Mouse (Mus musculus) kidney, postnatal 4 days (tissue): Measurements from ENCODE around the gene Snrpc.
A peak's percentile ranks its signal among the peaks of the same experiment; 100 is the strongest.
"Not testable (repeated sequence)": the region's sequence is repeated elsewhere in the genome, so short reads cannot be mapped to it uniquely, and the experiment has no call there.

Experiments
- DNase-seq, 2 experiments: peaks; one replicate each; pipeline ENCODE4 v3.0.0; 2021; ENCODE audit warnings: mixed read lengths in 2 of 2

Snrpc gene

DNA sequence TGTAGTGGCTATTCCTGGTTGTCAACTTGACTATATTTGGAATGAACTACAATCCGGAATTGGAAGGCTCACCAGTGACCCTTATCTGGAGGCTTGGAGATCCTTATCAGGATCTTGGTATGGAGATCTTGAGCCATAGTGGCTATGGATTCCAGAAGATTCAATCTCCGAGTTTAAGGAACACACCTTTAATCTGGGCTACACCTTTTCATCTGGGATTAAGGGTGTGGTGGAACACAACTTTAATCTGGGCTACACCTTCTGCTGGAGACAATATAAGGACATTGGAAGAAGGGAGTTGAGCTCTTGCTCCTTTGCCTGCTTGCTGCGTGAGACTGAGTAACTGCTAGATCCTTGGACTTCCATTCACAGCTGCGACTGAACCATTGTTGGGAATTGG lies at the start of gene Snrpc:
Snrpc (plus strand) TSS at position 301 of the 400 bp plus-strand sequence.
- not testable (repeated sequence) for DNase-seq

DNA sequence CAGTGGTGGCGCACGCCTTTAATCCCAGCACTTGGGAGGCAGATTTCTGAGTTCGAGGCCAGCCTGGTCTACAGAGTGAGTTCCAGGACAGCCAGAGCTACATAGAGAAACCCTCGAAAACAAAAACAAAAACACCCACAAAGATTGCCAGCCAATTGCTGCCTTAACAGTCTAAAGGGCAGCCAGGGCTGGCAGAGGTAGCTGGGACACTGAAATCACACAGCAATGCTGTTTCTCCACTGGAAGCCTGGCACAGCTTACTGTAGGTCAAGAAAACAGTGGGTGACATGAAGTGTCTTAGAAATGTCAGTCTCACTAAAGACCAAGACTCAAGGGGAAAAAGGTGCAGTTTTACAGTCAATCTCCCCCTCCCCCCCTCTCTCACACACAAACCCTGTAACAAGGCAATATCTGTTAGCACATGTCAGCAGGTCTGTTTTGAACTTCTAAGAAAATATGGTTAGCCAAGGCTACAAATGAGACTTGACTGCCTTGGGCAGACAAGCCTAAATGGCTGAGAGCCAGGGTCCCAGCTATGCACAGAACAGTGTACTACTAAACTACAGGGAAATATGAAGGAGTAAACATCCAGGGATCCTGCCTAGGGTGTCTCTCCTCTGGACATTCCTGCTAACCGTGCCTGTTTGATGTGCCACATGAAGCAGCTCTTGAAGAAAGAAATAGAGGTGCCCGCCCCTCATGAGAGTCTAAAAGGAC lies 49.3 kb upstream of the Snrpc start:
- no peak for DNase-seq

DNA sequence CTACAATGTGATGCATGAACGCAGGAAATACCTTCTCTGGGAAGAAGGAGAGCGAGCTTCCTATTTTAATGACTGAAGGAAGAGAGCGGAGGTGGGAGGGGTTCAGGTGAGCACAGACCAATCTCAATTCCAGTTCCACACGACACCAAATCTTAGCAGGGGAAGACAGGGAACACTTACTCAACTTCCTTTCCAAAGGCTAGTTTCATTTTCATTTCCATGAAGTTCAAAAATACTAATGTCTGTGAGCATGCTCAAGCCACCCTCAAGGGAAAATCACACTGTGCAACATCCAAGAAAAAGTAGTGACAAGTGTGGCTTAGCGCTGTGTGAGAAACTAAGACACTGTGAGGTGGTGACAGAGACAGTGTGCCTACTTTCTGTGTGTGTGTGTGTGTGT lies 47.9 kb upstream of the Snrpc start:
- no peak for DNase-seq

GRCm38 (mm10) chr17:27790976-27791375 lies 47.0 kb upstream of the Snrpc start:
- no peak for DNase-seq

GRCm38 (mm10) chr17:27791556-27791955 lies 46.4 kb upstream of the Snrpc start:
- DNase-seq: no peak

- no peak for DNase-seq
Observed at GRCm38 (mm10) chr17:27792516-27792915, 45.4 kb upstream of the Snrpc start.

DNA sequence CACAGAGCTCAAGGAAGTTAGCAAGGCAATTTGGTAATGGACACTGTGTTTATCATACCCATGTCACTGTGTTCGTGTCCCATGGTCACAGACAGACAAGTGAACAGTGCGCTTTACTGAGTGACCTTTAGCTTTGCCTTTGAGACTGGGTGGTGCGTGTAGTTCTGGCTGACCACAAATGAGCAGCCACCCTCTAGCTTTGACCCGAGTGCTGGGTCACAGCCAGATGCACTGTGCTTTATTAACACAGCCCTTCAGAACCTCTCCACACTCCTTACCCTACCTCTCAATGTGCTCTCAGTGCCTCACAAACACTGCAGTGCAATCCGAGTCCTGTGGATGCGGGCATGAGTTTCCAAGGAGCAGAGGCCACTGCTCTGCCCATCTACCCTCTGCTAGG lies 44.8 kb upstream of the Snrpc start:
- DNase-seq: peak; percentile 13 to 26

DNA sequence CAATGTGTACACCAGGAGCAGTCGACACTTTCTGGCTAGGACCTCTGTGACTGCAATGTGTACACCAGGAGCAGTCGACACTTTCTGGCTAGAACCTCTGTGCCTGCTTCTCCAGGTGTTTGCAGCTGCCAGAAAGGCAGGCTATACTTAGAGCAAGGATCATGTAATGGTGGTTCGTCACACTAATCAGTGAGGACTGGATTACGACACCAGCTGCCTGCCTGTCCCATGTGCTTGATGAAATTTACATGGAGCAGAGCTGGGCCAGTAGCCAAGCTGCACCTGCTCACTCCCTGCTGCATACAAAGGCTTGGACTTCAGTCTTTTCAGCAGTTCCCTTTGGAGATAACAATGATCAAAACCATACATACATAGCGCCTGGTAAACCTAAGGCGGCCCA lies 41.2 kb upstream of the Snrpc start:
- peak; percentile 26 to 59 for DNase-seq

DNA sequence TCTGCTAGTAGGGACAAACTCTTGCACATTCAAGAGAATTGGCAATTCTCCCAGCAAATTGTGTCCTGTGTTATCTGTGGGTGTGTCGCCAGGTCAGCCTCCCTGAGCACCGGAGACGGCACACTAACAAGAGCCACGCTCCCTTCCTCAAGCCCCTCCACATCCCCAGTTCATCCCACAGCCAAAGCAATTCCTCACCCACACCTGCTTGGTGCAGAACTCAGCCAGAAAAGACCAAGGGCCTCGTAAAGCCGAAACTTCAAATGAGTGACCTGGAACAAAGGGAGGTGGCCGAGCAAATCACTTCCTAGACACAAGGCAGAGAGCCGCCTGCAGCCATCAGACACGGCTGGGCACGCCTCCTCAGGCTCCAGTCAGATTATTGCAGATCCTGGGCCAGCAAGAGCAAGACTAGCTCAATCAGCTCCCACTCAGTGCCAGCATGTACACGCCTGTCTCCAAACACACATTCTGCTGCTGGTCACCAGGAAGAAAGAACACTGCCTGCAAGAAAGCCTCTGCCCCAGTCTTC lies 40.5 kb upstream of the Snrpc start:
- peak; percentile 62 to 72 for DNase-seq

DNA sequence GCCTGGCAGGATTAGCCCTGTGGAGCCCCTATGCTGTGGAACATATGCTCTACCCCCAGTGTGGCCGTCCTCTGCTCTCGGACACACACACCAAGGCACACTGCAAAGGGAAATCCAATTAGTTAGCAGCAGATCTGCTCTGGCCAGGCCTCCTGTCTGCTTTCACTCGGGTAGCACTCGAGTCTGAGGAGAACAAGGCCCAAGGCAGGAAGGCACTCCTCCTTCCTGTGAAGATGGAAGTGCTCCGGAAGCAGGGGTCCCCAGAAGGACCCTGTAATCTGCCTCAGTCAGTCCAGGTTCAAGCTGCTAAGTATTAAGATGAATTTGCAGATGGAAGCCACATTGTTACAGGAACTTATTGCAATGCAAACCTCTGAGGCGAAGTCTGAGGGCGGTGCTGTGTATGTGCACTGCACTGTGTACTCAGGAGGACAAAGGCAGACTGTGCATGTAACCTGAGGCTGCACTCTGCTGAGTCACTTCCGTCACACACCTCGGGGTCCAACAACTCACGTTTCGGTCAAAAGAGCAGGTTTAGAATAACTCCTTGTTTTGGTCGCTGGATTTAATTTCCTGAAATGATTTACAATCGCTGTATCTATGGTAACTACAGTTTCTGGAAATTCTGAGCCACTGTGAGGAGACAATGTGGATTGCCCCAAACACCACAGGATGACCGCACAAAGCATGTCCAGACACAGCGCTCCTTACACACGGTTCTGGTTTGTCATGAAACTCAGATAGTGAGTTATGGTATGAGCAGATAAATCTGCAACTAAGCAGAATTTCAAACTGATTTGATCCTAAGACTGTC lies 38.0 kb upstream of the Snrpc start:
- peak; percentile 52 to 65 for DNase-seq

GRCm38 (mm10) chr17:27800710-27801648 lies 37.0 kb upstream of the Snrpc start:
- no peak for DNase-seq

- DNase-seq: no peak
Observed at GRCm38 (mm10) chr17:27803752-27804151, 34.2 kb upstream of the Snrpc start.

DNA sequence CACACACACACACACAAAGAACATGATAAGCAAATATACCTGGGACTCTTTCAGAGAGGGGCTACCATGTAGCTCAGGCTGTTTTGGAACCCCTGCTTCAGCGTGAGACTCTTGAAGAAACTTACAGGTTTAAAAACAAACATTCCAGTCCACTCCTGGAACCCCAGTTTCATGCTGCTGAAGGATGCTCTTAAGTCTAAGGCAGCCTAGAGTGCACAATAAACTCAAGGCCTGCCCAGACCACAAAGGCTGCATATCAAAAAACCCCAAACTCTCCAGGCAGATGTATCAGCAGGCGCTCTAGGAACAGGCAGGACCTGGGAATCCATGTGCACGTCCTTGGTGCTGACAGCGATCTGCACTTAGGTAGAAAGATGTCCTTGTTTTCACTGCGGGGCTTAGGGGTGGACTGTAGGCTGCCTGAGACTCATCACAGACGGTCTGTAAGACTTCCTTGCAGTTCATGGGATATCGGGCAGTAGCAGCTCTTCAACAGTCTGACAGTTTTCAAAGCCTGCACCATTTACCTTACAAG lies 33.7 kb upstream of the Snrpc start:
- no peak for DNase-seq

GRCm38 (mm10) chr17:27804803-27805770 lies 32.9 kb upstream of the Snrpc start:
- DNase-seq: no peak

GRCm38 (mm10) chr17:27807542-27808078 lies 30.3 kb upstream of the Snrpc start:
- no peak for DNase-seq

DNA sequence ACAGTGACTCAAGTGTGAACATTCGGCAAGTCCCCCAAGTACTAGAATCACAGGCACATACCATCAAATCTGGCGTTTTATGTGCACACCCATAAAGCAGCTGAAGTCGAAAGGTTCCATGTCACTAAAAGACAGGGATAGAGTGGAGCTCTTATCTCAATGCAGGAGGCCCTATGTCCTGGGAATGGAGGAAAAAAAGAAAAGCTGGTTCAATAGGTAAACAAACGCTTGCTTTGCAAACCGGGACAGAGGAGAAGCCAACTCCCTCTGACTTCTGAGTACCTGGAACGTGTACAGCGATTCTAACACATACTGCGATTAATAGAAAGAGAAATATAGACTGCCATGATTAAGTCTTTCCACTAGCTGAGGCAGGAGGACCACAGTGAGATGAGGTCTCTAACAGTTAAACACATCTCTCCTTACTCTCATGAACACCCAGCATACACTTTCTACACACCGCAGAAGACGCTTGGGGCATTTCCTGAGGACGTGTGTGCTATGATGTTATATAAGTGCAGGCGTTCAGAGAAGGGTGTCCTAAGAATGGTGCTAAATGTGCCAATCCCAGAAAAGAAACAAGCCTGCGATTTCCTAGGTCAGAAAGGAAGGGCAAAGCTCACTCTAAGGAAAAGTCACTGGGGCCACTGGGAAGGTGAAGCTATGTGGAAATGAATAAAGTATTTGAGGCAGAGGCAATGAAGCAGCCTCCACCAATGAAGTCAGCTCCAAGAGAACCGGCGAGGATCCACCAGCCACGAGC lies 27.2 kb upstream of the Snrpc start:
- no peak for DNase-seq

GRCm38 (mm10) chr17:27811980-27812379 lies 26.0 kb upstream of the Snrpc start:
- no peak for DNase-seq

GRCm38 (mm10) chr17:27814606-27815005 lies 23.3 kb upstream of the Snrpc start:
- no peak for DNase-seq

DNA sequence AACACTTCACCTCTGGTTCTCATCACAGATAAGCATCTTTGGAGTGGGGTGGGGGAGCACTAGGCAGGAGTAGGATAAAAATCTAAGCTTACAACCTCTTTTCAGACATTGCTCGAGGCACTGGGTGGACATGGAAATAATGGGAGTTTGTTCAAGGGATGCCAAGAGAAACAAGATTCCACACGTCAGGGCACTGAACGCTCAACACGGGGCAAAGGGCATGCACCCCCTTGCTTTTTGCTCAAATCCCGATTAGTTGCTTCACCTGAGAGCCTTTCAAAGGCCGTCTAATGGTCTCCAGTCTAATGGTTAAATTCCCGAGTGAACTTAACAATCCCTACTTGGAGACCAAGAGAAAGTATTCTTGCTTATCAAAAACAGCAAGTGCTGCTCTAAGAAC lies 18.9 kb upstream of the Snrpc start:
- DNase-seq: no peak

GRCm38 (mm10) chr17:27819521-27819970 lies 18.4 kb upstream of the Snrpc start:
- peak; percentile 50 to 61 for DNase-seq
